Mouse (Mus musculus): ENCODE measurements at regions not wholly inside any gene's neighbourhood (a gene's known extent, or its start where the extent isn't known, plus 50 kb on each side); places are given as distances from the start of the nearest gene placed in this dataset.

DNA sequence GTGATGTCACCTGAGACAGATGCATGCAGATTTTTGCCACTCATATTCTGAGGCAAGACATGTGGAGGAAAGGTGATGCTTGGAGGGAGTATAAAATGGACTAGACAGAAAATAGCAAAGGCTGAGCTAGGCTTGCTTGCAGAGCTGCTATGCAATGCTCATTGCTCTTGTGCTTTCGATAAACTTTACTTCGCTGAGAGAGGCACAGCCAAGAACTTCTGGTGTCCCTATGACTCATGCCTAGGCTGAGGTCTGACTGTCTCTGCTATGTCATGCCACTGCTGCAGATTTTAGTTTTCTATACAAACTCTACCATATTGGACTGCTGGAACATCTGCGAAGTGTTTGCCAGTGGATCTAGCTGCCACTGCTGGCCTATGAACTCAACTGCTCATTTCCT is 687.5 kb upstream of the Pou3f3 start:
- DNase-seq (ENCODE audit: low read depth) = no peak

DNA sequence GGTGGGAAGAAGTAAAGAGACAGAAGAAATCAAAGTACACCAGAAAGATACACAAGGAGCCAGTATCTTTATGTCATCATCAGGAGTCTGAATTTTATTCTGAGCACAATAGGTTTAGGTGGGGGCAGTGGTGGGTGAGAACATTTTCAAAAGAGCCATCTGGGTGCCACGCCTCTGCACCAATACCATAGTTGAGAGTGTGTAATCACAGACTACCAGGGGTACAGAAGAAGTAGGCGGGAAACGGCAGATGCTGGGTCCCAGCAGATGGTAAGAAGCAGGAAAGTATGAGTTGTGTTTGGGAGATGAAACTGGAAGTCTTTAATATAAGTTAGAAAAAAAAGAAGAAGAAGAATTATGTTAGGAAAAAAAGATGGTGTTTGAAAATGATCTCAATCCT is 682.7 kb upstream of the Pou3f3 start:
- DNase-seq (ENCODE audit: low read depth) = no peak

DNA sequence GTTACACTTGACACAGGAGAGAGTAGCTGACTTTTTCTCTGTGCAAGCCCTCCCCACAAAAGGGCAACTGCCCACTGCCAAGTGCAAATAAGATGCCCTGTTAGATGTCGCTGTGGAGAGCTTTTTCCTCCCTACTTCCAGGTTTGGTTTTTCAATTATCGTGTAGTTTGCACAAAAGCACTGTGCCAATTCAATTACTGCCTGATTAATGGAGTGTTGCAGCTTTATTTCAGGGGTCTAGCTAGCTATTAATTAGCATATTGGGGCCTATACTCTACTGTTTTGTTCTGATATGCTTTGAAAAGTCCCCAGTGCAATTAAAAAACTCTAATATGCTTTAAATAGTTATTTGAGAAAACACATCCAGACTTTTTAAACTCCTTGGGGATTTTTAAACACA is 676.6 kb upstream of the Pou3f3 start:
- DNase-seq (ENCODE audit: low read depth) = no peak

DNA sequence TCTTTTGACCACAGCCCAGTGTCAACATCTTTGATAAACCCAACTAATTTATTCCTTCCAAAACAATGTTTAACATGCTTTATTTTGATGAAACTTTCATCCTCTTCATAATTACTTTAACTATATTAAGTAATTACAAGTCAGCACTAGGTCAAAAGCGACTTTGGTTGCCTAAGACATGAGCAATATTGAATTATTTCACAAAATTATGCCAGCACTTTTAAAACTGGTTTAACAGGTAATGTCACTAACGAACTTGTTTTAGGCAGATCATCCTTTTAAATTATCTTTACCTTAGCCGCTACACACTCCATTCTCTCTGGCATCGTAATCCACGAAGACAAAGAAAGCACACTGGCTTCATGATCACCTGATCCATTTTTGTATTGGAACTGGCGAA is 669.8 kb upstream of the Pou3f3 start:
- peak; percentile 61 for DNase-seq (ENCODE audit: low read depth)

DNA sequence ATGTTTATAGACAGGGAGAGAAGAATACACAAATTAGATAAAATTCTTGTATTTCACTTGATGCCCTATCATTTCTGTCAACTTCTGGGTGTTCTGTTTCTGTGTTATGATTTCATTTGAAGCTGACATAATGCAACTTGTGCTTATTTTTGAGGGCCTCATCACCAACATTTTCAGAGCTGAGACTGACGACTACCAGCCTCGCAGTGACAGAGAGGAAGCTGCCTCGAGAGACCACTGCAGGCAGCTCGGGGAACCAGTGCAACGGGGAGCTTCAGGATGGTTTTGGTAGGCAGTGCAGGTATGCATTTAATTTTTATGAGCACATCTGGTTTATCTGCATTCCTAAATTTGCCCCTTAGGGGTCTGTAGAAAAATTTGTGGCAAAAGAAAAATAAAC is 669.1 kb upstream of the Pou3f3 start:
- no peak for DNase-seq (ENCODE audit: low read depth)

DNA sequence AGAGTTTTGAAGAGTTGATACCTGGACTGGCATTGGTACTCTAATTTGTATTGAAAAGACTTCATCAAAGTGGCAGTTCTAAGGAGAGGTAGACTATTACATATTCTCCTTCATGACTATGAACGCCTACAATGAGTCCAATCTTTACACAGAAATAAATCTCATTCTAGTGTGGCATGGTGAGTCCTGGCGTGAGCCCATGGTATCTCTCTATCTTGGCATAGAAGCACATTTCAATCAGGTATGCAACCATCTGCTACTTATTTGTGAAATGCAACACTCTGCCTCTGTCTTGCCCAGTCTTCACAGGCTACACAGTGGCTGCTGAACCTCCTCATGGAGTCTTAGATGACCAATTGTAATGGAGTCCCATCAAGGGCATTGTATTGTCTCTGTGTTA is 661.8 kb upstream of the Pou3f3 start:
- no peak for DNase-seq (ENCODE audit: low read depth)

DNA sequence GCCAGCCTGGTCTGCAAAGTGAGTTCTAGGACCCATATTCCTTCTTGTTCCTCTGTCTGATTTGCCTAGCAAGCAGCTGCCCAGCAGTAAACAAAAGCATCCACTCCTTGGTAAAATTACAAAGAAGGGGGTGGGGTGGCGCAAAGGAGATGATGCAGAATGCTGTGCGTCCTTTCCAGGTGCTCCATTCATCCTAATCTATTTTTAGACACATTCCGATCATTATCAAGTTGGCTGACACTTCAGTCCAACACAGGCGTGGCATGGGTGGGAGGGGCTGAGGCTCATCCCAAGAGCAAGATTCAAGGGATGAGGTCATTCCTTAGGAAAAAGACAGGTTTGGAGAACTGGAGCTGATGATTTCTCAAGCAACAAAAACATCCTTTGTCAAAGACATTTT is 660.2 kb upstream of the Pou3f3 start:
- DNase-seq (ENCODE audit: low read depth) = no peak

DNA sequence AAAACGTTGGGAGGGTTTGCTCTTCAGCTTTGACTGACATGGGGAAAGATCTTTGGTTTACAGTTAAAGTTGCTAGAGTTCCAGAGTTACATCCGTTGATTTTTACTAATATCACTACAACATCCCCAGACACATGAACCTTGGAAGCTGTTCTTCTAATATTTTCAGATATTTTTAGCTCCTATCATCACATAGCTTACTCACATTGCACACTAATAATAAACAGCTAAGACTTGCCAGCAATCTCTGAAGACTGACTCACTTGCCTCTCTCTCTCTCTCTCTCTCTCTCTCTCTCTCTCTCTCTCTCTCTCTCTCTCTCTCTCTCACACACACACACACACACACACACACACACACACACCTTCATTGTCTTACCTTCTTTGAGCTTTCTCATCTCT is 654.0 kb upstream of the Pou3f3 start:
- no peak for DNase-seq (ENCODE audit: low read depth)

DNA sequence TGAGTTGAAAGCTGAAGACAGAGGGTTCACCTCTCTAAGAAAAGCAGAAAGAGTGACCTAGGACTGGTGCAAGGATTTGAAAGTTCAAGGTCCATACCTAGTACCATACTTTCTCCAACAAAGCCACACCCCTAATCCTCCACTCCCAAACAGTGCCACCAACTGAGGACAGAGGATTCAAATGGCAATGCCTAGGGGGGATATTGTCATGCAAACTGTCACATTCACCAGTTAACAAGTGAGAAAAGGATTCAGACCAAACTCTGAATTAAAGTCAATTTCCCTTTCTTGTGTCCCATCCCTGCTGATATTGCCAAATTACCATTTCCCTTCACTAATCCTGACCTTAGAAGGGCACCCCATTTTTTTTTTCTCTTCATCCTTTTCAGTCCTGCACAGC is 637.1 kb upstream of the Pou3f3 start:
- no peak for DNase-seq (ENCODE audit: low read depth)

DNA sequence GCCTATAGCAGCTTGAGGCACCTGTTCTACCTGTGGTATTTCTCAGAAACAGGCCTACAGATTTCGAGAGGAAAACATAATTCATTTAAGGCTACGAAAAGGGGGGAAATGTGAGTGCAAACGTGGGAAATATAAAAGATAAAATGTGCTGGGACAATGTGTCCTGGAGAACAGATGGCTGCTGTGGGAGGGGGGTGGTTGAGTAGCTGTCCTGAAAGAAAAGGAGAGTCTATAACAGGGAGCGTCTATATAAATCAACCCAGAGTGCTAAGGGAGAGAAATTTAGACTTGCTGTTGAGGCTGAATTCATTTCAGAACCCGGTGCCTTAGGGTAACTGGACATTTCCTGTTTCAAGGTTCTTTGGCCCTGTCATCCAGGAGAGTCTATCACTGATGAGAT is 625.5 kb upstream of the Pou3f3 start:
- no peak for DNase-seq (ENCODE audit: low read depth)

DNA sequence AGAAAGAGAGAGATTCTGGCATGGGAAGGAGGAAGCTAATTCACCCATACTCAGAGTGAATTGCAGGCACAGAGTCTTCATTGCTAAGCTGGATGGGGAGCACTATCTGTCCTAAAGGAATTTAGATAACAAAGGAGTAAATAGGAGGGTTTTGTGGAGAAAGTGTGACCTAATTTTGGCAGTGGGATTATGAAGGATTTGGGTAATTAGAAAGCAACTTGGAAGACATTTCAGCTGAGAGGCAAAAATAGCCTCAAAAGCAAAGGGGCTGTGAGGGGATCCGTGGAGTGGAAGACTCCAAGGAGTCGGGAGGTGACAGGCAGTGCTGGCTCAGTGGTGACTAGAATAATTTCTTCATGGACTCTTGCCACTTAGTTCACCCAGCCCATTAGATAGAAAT is 599.5 kb upstream of the Pou3f3 start:
- DNase-seq (ENCODE audit: low read depth) = no peak

DNA sequence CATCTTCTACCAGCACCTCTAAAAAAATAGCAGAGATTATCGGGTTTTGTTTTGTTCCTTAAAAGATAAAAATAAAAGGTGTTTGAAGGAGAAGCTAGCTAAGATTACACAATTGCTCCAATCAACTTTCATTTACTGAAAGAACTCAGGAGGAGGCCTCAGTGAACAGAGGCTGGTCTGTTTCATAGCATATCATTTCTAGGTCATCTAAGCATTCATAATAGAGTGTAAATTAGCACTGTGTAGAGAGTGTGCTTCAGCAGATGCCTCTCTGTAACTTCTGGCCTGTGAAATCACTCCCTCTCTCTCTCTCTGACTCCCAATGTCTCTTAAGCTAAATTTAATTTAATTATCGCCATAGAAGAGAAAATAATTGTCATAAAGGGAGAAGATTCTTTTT is 597.0 kb upstream of the Pou3f3 start:
- DNase-seq (ENCODE audit: low read depth) = no peak

DNA sequence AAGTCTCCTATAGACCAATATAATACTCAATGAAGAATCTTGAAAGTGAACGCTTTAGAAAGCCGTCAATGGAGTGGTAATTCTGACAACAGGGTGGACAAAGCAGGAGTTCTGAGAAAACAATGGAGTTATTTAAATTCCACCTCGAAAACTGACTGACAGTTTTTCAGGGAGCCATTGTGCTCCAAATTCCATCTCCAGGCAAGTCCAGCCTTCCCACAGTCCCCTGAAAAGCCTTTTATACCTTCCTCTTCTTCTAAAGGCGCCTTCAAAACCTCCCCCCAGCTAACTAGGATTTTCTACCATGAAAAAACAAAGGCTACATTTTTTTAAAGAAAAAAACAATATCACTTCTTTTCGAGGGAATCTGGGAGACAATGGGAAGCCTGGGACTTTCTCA is 588.0 kb upstream of the Pou3f3 start:
- no peak for DNase-seq (ENCODE audit: low read depth)

DNA sequence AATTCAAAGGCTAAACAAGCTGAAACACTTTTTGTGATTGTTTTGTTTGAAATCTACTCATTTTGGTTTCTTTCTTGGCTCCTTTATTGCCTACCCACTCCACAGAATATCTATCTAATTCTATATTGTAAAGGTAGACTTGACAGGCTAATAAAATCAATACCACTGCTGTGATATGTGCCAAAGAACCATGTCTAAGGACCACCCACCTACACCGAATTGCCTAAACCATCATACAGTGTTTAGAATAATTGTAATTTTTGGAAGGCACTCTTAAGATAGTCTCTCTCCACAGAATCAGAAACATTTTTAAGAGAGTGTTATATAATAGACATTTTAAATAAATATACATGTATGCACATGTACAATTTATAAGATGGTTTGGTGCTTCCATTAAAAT is 587.6 kb upstream of the Pou3f3 start:
- DNase-seq (ENCODE audit: low read depth) = no peak

DNA sequence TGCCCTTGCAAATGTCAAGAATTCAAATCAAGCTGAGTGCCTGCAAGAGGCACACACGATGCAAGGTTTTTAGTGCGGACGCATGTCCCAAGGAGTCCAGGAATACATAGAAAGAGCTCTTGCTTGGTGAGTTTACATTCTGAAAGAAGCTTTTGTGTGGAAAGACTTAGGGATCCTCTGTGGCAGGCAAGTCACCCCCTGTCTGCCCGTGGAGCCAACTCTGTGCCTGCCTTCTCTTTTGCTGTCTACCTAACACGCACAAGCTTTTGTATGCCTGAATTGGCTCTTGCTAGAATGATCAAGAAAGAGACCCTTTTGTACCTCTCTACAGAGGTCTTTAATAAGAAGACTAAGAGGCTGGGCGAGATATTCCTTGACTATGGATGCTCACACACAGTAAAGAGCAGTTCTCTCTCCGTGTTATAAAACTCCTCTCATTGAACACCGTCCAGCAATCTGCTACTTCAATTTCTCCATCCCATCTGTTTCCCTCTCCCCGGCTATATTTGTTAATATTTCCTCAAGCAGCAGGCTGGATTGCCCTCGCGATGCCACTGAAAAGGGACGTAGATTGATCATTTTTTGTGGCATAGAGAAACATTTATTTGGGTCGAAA is 543.3 kb upstream of the Pou3f3 start:
- DNase-seq (ENCODE audit: low read depth) = no peak

DNA sequence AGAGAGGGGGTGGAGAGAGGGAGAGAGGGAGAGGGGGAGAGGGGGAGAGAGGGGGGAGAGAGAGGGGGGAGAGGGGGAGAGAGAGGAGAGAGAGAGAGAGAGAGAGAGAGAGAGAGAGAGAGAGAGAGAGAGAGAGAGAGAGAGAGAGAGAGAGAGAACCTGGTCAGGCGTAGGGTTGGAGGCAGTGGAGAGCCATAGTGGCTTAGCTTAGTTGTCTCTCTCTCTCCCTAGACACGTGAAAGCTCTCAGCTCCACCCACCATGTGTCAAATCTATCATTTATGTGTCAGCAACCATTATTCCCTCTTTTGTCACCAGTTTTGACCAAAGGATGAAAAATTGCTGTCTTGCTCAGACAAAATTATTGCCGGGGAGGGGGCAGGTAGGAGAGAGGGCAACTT is 542.7 kb upstream of the Pou3f3 start:
- no peak for DNase-seq (ENCODE audit: low read depth)

DNA sequence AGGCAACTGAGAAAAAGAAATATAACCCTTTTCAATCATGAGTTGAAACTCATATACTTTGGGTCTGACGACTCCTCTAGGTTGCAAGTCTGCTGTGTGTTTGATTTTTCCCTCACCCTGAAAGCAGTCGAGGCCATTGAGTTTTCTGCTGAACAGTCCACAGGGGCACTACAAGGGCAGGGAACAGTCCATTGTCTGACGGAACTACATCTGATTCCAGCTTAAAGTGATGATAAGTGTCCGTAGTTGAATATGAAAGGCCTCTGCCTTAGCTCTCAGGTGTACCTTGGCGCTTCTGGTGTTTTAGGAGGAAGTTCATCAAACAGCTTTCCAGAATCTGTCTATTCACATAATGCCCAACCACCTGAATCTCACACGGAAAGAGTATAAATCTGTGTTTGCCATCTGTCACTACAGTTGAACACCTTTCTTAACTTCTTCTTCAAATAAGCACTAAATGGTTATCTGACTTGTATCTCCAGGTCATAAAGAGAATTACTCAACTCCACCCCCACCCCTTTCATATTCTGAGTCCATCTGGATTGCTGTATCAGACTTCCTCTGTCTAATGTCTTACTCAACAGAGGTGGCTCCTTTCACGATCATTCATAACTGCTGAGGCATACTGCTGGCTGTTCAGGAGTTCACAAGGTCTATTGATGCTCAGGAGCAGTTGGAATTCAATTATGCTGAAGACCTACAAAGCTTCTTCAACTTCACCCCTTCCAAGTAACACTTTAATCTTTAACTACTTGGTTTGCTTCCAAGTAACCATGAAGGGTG is 527.6 kb upstream of the Pou3f3 start:
- DNase-seq (ENCODE audit: low read depth) = no peak

DNA sequence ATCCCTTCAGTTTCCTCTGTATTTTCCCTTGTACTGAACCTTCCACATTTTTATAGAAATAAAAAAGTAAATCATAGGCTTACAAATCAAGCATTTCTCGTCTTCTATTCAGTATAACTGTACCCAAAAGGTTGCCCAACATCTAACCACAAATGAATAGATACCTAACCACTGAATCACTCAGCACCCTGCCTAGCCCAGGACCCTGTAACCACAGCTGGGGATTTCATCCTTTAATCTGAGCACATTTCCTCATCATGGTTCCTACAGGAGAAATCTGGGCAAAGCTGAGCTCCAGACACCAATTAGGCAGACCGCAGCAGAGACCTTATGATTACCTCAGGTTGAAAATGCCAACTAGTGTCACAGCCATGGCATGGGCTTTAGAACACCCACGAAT is 526.1 kb upstream of the Pou3f3 start:
- no peak for DNase-seq (ENCODE audit: low read depth)

DNA sequence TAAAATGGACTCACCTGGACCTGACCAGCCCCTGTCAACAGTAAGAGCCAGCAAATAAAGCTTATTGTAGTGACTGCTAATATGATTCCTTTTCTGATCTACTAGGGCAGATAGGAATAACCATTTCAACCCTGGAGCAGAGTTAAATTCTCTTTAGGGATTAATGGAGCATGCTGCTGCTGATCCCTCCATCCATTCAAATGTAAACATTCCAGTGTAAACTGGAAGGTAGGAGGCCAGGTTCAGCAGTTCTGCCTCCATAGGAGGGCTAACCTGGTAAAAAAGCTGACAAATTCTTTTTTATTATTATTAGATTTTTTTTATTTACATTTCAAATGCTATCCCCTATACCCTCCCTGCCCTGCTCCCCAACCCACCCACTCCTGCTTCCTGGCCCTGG is 509.3 kb upstream of the Pou3f3 start:
- DNase-seq (ENCODE audit: low read depth) = no peak

DNA sequence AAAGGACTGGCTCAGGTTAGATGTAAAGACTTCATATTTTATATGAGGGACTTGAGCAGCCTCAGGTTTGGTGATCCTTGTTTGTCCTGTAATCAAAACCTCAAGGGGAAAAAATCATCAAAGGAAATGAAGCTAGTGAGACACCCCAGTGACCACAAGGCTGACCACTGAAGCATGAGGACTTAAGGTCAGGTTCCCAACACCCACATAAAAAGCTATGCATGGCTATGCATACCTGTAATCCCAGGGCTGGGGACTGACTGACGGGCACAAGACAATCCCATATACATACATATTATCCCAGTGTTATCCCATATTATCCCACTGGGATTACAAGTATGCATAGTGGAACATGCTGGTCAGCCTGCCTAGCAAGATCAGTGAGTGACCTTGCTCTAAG is 467.5 kb upstream of the Pou3f3 start:
- no peak for DNase-seq (ENCODE audit: low read depth)

DNA sequence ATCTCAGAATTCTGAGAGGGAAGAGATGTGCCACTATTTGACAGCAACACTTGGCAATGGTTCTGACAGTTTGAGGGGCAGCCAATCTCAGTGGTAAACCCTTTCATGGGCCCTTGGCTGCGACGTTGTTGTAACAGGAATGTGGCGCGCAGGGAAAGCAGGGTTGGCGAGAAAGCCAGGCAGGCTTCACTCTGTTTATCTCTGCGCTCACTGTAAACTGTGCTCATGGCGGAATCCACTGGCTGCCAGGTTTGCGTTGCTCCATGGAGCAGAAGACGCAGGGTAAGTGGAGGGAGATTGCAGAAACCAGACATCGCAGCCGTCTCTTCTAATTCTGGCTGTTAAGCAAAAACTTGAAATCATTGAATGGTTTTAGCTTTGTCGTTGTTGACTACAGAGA is 465.9 kb upstream of the Pou3f3 start:
- DNase-seq (ENCODE audit: low read depth) = no peak

DNA sequence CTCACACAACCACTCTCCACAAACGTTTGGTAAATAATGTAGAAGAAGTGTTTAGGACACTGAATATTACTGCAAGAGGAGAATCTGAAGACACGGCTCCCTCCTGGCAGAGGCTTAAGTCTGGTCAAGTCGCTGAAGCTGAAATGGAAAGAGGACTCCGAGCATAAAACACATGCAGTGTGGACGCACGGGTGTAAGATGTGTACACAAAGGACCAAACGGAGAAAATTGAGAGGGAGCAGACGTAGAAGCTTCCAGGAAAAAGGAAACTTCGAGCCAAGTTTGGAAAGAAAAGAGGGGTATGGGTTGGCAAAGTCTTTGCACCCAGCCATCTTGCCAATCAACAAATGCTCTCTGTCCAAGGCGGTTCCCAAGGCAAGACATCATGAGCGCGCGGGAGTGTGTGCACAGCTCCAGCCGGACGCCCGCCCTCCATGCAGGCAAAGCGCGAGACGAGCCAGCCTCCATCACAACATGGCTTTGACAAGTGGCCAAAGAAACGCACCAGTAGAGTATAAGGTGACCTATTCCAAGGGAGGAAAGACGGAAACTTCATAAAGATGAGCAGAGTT is 465.0 kb upstream of the Pou3f3 start:
- DNase-seq (ENCODE audit: low read depth) = no peak

DNA sequence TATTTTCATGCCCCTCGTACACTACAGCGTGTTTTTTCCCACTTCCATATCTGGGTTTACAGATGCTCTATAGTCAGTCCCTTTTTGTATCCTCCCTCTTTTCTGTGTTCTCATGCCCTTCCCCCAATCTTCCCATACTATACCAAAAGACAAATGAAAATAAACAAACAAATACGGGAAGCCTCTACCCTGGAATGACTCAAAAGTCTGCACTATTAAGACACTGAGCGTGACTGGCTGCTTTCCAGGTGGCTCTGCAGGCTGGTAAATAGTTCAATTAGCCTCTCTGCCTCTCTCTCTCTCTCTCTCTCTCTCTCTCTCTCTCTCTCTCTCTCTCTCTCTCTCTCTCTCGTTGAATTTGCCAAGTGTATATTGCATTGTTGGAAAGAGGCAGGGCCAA is 464.5 kb upstream of the Pou3f3 start:
- DNase-seq (ENCODE audit: low read depth) = no peak

DNA sequence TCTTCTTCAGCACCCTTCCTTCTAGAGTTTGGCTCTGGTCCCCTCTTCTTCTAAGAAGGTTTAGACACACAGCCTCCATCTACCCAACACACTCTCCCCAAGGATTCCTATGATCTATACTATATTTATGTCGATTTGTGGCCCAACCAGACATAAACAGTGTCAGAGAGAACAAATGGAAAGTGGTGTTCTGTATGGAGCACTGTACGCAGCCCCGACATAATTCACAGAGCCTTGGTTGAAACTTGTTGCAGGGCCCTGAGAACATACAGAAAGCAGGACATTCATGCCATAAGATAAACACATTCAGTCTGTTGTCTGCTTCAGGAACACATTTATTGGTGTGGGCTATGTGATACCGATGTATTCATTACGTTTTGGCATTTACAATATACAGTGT is 463.7 kb upstream of the Pou3f3 start:
- no peak for DNase-seq (ENCODE audit: low read depth)
